Mouse (Mus musculus) spleen, adult 18-20 months (tissue): ENCODE measurements around the gene 1700008P02Rik.
"Not testable (repeated sequence)": the region's sequence is repeated elsewhere in the genome, so short reads cannot be mapped to it uniquely, and the experiment has no call there.

Experiments
- DNase-seq, 2 experiments: peaks; one replicate each; pipeline ENCODE4 v3.0.0; 2022; ENCODE audit warnings: mixed read lengths in 2 of 2

The 1700008P02Rik gene

DNA sequence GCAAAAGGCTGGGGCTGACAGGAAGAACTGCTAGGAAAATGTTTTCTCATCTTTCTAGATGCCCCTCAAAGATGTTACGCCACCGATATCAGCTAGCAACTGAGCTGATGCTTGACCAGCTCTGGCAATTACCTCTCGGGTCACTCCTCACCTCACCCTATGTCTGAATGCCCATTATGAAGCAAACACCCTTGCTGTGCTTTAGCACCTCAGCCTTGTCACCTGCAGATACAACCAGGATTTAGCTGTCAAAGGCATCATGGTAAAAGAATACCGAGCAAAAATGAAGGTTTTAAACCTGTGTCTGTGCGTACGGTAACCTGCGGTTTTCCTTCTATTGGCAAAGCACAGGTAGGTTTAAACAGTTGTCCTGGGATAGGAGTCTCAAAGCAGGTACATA lies at the start of gene 1700008P02Rik:
Gene 1700008P02Rik (minus strand): TSS at position 101 of the 400 bp plus-strand sequence.
- no peak for DNase-seq

DNA sequence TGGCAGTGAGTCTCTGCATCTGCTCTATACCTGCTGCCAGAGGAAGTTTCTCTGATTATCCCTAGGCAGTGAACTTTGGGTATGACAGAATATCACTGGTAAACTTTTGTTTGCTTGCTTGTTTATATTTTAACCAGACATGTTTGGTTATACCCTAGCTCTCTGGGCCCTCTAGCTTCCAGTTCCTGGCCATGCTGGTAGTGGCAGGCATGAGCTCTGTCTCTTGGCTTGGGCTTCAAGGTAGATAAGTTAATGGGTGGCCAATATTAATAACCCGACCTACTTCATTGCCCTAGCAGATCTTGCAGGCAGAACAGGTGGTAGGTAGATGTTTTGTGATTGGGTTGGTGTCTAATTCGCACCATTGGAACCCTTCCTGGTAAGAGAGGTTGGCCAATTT lies 29.2 kb upstream of the 1700008P02Rik start:
- DNase-seq = no peak

DNA sequence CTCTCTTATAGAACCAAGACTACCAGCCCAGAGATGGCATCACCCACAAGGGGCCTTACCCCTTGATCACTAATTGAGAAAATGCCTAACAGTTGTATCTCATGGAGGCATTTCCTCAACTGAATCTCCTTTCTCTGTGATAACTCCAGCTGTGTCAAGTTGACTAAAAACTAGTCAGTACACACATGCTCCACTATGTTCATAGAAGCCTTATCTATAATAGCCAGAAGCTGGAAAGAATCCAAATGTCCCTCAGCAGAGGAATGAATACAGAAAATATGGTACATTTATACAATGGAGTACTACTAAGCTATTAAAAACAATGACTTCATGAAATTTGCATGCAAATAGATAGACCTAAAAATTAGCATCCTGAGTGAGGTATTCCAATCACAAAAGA lies 17.9 kb upstream of the 1700008P02Rik start:
- DNase-seq = not testable (repeated sequence)

DNA sequence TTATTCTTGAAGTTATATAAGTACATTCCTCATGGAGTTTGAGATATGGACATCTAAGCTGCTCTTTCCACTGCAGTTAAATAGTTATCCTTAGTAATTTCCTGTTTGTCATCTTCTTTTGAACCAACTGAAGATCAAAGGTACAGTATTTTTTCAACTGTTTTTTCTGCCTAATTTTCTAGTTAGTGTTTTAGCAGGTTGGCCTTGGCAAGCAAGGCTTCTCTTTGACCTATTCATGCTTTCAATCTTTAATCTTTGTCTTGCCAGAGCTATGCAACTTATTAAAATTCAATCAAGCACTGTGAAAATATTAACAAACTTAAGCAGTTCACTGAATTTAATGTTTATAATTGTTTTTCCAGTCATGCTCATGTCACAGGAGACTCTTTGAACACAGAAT lies 14.0 kb upstream of the 1700008P02Rik start:
- no peak for DNase-seq

DNA sequence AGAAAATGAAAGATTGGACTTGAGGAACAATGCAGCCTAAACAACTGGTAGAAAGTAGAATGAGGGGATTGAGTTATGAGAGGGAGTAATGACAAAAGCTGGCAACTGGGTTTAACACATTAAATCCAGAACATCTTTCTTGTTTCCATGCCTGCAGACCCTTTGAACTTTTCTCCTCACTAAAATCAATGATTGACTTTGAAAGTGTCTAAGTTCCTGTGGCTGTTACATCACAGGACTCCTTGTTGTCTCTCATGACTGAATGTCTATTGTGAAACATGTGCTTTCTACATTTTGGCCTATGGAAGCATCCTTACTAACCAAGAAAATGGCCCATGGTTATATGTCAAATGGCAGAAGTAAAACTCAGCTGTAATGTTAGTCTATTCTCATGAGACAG lies 2.4 kb downstream of the 1700008P02Rik start:
- no peak for DNase-seq
